In genomic region chr6:115956922-115957601, GRCm38 (mm10) we compare ENCODE assay signal across 10 mouse cellular contexts. TPM values are rescaled to one million over a fixed set of nuclear protein-coding genes. Genes with fewer than 3 reads are reported as not detected.
A peak's percentile ranks its signal among the peaks of the same experiment; 100 is the strongest.
DNase-seq lines count a peak whose midpoint lies in the region; ATAC-seq and TF ChIP-seq lines count a peak whose summit lies in the region.
"Had no signal": no experiment of that assay in that cellular context is flagged by ENCODE, and none has a peak within 500 bp of the region (broad histone marks: within the 10 kb centered on the region; RNA-seq: fewer than 3 reads in every experiment).

No protein-coding gene starts in this region.

- peak; percentile 17 to 33 for DNase-seq in layer of hippocampus, adult 18-20 months (ENCODE audit: low spot score in 2 of 2)
- DNase-seq in layer of hippocampus, postnatal 36 days, result no peak
- peak; percentile 89 to 91 for DNase-seq in cerebellum, postnatal 10 days
- DNase-seq in kidney, adult 2 months, result peak; percentile 78
- peak; percentile 97 for DNase-seq in lung, postnatal 0 days (ENCODE audit: low spot score)
- no peak for DNase-seq in thymus, adult 18-20 months
- no peak for DNase-seq in right cerebral cortex, postnatal 36 days (ENCODE audit: low spot score in 2 of 2)

- no peaks in the 10 kb centered on the region for H3K36me3 ChIP-seq in kidney, adult 2 months (ENCODE audit: control insufficient read depth, insufficient read depth, low read length)
- peaks cover 11% of the 10 kb centered on the region; the same call in 1 of the 2 replicates for H3K36me3 ChIP-seq in lung, postnatal 0 days (ENCODE audit: insufficient read depth, low read length)

- no peak for TF ChIP-seq CTCF in kidney, adult 2 months (conservative IDR thresholded peaks at IDR 0.05; ENCODE audit: insufficient read depth, insufficient read length, low read depth, low read length)
- TF ChIP-seq CTCF in lung, postnatal 0 days (IDR thresholded peaks at IDR 0.05), result no peak

- WGBS in kidney, adult 2 months, result 18% methylated on average over 16 of the region's 16 CpGs
- 27% methylated on average over 16 of the region's 16 CpGs for WGBS in lung, postnatal 0 days

- no peak overlapping the region for H3K4me2 ChIP-seq in lung, postnatal 0 days (replicated peaks; ENCODE audit: low read depth, low read length)

- H3K9me3 ChIP-seq in lung, postnatal 0 days (ENCODE audit: low read length), result no peaks in the 10 kb centered on the region

- no peak overlapping the region for H3K9ac ChIP-seq in lung, postnatal 0 days (replicated peaks; ENCODE audit: low read depth)

- H3K27me3 ChIP-seq in kidney, adult 2 months (replicated peaks; ENCODE audit: control insufficient read depth, insufficient read depth, low read length), result no peaks in the 10 kb centered on the region
- no peaks in the 10 kb centered on the region for H3K27me3 ChIP-seq in lung, postnatal 0 days (replicated peaks; ENCODE audit: insufficient read depth, low read length)
- H3K27me3 ChIP-seq: CH12.LX had no signal

- H3K27ac ChIP-seq in kidney, adult 2 months (ENCODE audit: insufficient read depth, low read depth, low read length), result peak overlapping the region; percentile 69
- H3K27ac ChIP-seq in lung, postnatal 0 days (ENCODE audit: low read length), result peak overlapping the region; percentile 28

- H3K4me3 ChIP-seq in kidney, adult 2 months (ENCODE audit: insufficient read depth, low read depth, low read length), result no peak overlapping the region
- H3K4me3 ChIP-seq in lung, postnatal 0 days (ENCODE audit: low read depth, low read length), result no peak overlapping the region
- H3K4me3 ChIP-seq: myocyte had no signal

- 0 out of 2 replicates have a peak, but pooled peaks have one; percentile 17 for ATAC-seq in granulocyte monocyte progenitor cell, adult 5-6 weeks (replicated peaks; ENCODE audit: poor library complexity, severe bottlenecking)
- peak; percentile 86 for ATAC-seq in lung, postnatal 0 days

- H3K4me1 ChIP-seq in kidney, adult 2 months (ENCODE audit: control insufficient read depth, insufficient read depth, low read length), result peaks cover 18% of the 10 kb centered on the region
- H3K4me1 ChIP-seq in lung, postnatal 0 days (ENCODE audit: insufficient read depth, low read depth, low read length), result peaks cover 23% of the 10 kb centered on the region

- TF ChIP-seq EP300 in lung, postnatal 0 days (IDR thresholded peaks at IDR 0.05), result peak; percentile 88

- no peak for TF ChIP-seq POLR2A in kidney, adult 2 months (IDR thresholded peaks at IDR 0.05; ENCODE audit: low read depth, low read length)

RNA-seq across cellular contexts. Expression of gene H1foo, which starts 12.3 kb away (rescaled TPM):
- not detected for total RNA-seq in layer of hippocampus, adult 18-20 months (2021)
- not detected for total RNA-seq in layer of hippocampus, postnatal 36 days (2021)
- not detected in 2 replicates for total RNA-seq in granulocyte monocyte progenitor cell, adult 5-6 weeks (2014; fragmentation: Nextera tagmentation)
- not detected in 2 replicates for total RNA-seq in granulocyte monocyte progenitor cell, adult 5-6 weeks (2017)
- not detected in 2 replicates for polyA plus RNA-seq in kidney, adult 2 months (2012; rRNA removed)
- polyA plus RNA-seq in lung, postnatal 0 days (2015; fragmentation: Nextera tagmentation; extraction: Ambion mirVana), result not detected in 2 replicates
- polyA plus RNA-seq: myocyte had no signal

RNA-seq across cellular contexts. Expression of gene Rho, which starts 25.5 kb away (rescaled TPM):
- total RNA-seq in layer of hippocampus, adult 18-20 months (2021), result 1 to 10 TPM in 1 of 2 experiments, under 1 TPM in 1; 0.89 to 1.0 TPM
- under 1 TPM; 0.52 to 0.83 TPM for total RNA-seq in layer of hippocampus, postnatal 36 days (2021)
- not detected in 2 replicates for total RNA-seq in granulocyte monocyte progenitor cell, adult 5-6 weeks (2014; fragmentation: Nextera tagmentation)
- not detected in 2 replicates for total RNA-seq in granulocyte monocyte progenitor cell, adult 5-6 weeks (2017)
- 0.66 and 0.96 TPM in 2 replicates for polyA plus RNA-seq in kidney, adult 2 months (2012; rRNA removed)
- polyA plus RNA-seq in lung, postnatal 0 days (2015; fragmentation: Nextera tagmentation; extraction: Ambion mirVana), result 0.04 TPM in 1 of 2 replicates, not detected in the other

RNA-seq across cellular contexts. Expression of gene Plxnd1, which starts 37.7 kb away (rescaled TPM):
- total RNA-seq in layer of hippocampus, adult 18-20 months (2021), result 10 to 100 TPM; 22.0 to 23.0 TPM
- total RNA-seq in layer of hippocampus, postnatal 36 days (2021), result 10 to 100 TPM; 19.6 to 22.9 TPM
- 29.1 and 38.2 TPM in 2 replicates for total RNA-seq in granulocyte monocyte progenitor cell, adult 5-6 weeks (2014; fragmentation: Nextera tagmentation)
- 43.3 and 46.6 TPM in 2 replicates for total RNA-seq in granulocyte monocyte progenitor cell, adult 5-6 weeks (2017)
- 54.2 and 60.2 TPM in 2 replicates for polyA plus RNA-seq in kidney, adult 2 months (2012; rRNA removed)
- polyA plus RNA-seq in lung, postnatal 0 days (2015; fragmentation: Nextera tagmentation; extraction: Ambion mirVana), result 26.9 and 33.4 TPM in 2 replicates

Comparison
In these comparisons a context has a peak if more than half of its experiments do, and no peak if none do; other contexts are left out.
1. DNase-seq: peak in layer of hippocampus, adult 18-20 months (2 of 2), cerebellum, postnatal 10 days (2 of 2), kidney, adult 2 months (single experiment) and lung, postnatal 0 days (single experiment); none in layer of hippocampus, postnatal 36 days (0 of 2), thymus, adult 18-20 months (0 of 2) and right cerebral cortex, postnatal 36 days (0 of 2).